Mouse (Mus musculus) urinary bladder, postnatal 4 days (tissue): ENCODE results near the gene Gm45208.
"Not testable (repeated sequence)": the region's sequence is repeated elsewhere in the genome, so short reads cannot be mapped to it uniquely, and the experiment has no call there.

Experiments used
- DNase-seq, 2 experiments: peaks; one replicate each; pipeline ENCODE4 v3.0.0; 2021 to 2022; ENCODE audit warnings: low spot score in 2 of 2

Gm45208 gene

GRCm38 (mm10) chrX:7727176-7727575 lies 5.1 kb downstream of the Gm45208 start:
- DNase-seq, result no peak

- peak; percentile 67 to 74 for DNase-seq
These were observed 6.3 kb downstream of the Gm45208 start, which contains the start of gene Praf2 for GRCm38 (mm10) chrX:7728215-7728921. Gene Praf2, plus strand, starts transcription at chrX:7728439.

GRCm38 (mm10) chrX:7728922-7729265 lies 6.8 kb downstream of the Gm45208 start:
- no peak for DNase-seq

GRCm38 (mm10) chrX:7733571-7734156 lies 11.6 kb downstream of the Gm45208 start:
- DNase-seq, result peak; percentile 48 to 75

- DNase-seq, result no peak
These were observed 17.5 kb downstream of the Gm45208 start for GRCm38 (mm10) chrX:7739336-7740081.

GRCm38 (mm10) chrX:7740082-7740819 lies 18.2 kb downstream of the Gm45208 start:
- DNase-seq, result no peak

GRCm38 (mm10) chrX:7741103-7741502 lies 19.1 kb downstream of the Gm45208 start:
- no peak for DNase-seq

- no peak for DNase-seq
These were observed 21.4 kb downstream of the Gm45208 start for GRCm38 (mm10) chrX:7743470-7743869.

- no peak for DNase-seq
These were observed 22.9 kb downstream of the Gm45208 start for GRCm38 (mm10) chrX:7744940-7745339.

GRCm38 (mm10) chrX:7745429-7745828 lies 23.4 kb downstream of the Gm45208 start:
- no peak for DNase-seq

- DNase-seq, result peak in 1 of 2 experiments; percentile 53
These were observed 28.5 kb downstream of the Gm45208 start, which contains the start of gene Ccdc120 for GRCm38 (mm10) chrX:7750432-7751116. Gene Ccdc120, minus strand, starts transcription at chrX:7750905.

- not testable (repeated sequence) for DNase-seq
These were observed 31.6 kb downstream of the Gm45208 start for GRCm38 (mm10) chrX:7753627-7754026.

GRCm38 (mm10) chrX:7762137-7762920 lies 40.3 kb downstream of the Gm45208 start, which contains the start of gene Tfe3:
Gene Tfe3, plus strand, starts transcription at chrX:7762560.
- peak; percentile 87 to 89 for DNase-seq

- DNase-seq, result no peak
These were observed 40.8 kb downstream of the Gm45208 start for GRCm38 (mm10) chrX:7762921-7763197.

GRCm38 (mm10) chrX:7763631-7764393 lies 41.8 kb downstream of the Gm45208 start:
- DNase-seq, result peak in 1 of 2 experiments; percentile 29

GRCm38 (mm10) chrX:7764657-7765280 lies 42.7 kb downstream of the Gm45208 start:
- DNase-seq, result no peak

GRCm38 (mm10) chrX:7765281-7765670 lies 43.2 kb downstream of the Gm45208 start:
- no peak for DNase-seq

GRCm38 (mm10) chrX:7765764-7766163 lies 43.7 kb downstream of the Gm45208 start:
- peak; percentile 54 to 61 for DNase-seq

- DNase-seq, result no peak
These were observed 47.4 kb downstream of the Gm45208 start for GRCm38 (mm10) chrX:7769302-7770017.
